Mouse (Mus musculus) spleen, adult 10 weeks (tissue): ENCODE data around the gene Gm3285. TPM values are rescaled to one million over a fixed set of nuclear protein-coding genes. Genes with fewer than 3 reads are reported as not detected.

Experiments
- polyA plus RNA-seq: library from polyadenylated mRNA; stranded (reverse); fragments of 350-450 nt; fragmentation: Illumina TruSeq; extraction: RNeasy Lipid Tissue Mini Kit (QIAGEN cat#74804); gene quantifications from one replicate; pipeline ENCODE4 v1.2.3, GENCODE M21; 2015; ENCODE audit warnings: low replicate concordance; ENCODE audit not compliant: insufficient read depth

The Gm3285 gene
- not detected for polyA plus RNA-seq

GRCm38 (mm10) chr10:77861675-77862074 is at the start of gene Gm3285:
Gene Gm3285, plus strand, starts transcription at chr10:77861975.

GRCm38 (mm10) chr10:77814382-77814781 is 47.4 kb upstream of the Gm3285 start, which contains the start of gene Gm2696:
Gene Gm2696, plus strand, starts transcription at chr10:77814682.

GRCm38 (mm10) chr10:77826951-77827350 is 34.8 kb upstream of the Gm3285 start, which contains the start of gene Krtap10-4:
Gene Krtap10-4, minus strand, starts transcription at chr10:77827095.

GRCm38 (mm10) chr10:77835647-77836046 is 26.1 kb upstream of the Gm3285 start, which contains the start of gene Krtap10-10:
Gene Krtap10-10, plus strand, starts transcription at chr10:77835947.

GRCm38 (mm10) chr10:77846503-77846902 is 15.3 kb upstream of the Gm3285 start, which contains the start of gene Gm36176:
Gene Gm36176, plus strand, starts transcription at chr10:77846803.

GRCm38 (mm10) chr10:77852559-77852958 is 9.2 kb upstream of the Gm3285 start, which contains the start of gene Gm10318:
Gene Gm10318, plus strand, starts transcription at chr10:77852859.

GRCm38 (mm10) chr10:77902211-77902893 is 40.6 kb downstream of the Gm3285 start, which contains the start of gene Lrrc3:
Gene Lrrc3, minus strand, starts transcription at chr10:77902536.

Other genes with a start within 250 kb of the Gm3285 start
- 33.2 TPM for gene Ube2g2, start 239.7 kb upstream of the Gm3285 start, polyA plus RNA-seq
- 0.23 TPM for gene Tspear, start 175.4 kb upstream of the Gm3285 start, polyA plus RNA-seq
- not detected for gene Gm19402, start 171.2 kb upstream of the Gm3285 start, polyA plus RNA-seq
- not detected for gene Gm9508, start 164.7 kb upstream of the Gm3285 start, polyA plus RNA-seq
- gene Gm10272, start 155.3 kb upstream of the Gm3285 start, polyA plus RNA-seq = not detected
- gene Gm10024, start 150.5 kb upstream of the Gm3285 start, polyA plus RNA-seq = not detected
- gene Gm10142, start 146.2 kb upstream of the Gm3285 start, polyA plus RNA-seq = not detected
- gene Krtap12-1, start 141.4 kb upstream of the Gm3285 start, polyA plus RNA-seq = not detected
- not detected for gene Gm10100, start 135.5 kb upstream of the Gm3285 start, polyA plus RNA-seq
- not detected for gene Gm18596, start 119.3 kb upstream of the Gm3285 start, polyA plus RNA-seq
- gene Gm9736, start 110.6 kb upstream of the Gm3285 start, polyA plus RNA-seq = not detected
- not detected for gene Gm3233, start 102.3 kb upstream of the Gm3285 start, polyA plus RNA-seq
- gene Gm3238, start 90.7 kb upstream of the Gm3285 start, polyA plus RNA-seq = not detected
- gene Gm7138, start 85.0 kb upstream of the Gm3285 start, polyA plus RNA-seq = not detected
- not detected for gene Gm3250, start 79.4 kb upstream of the Gm3285 start, polyA plus RNA-seq
- not detected for gene Gm7137, start 73.8 kb upstream of the Gm3285 start, polyA plus RNA-seq
- gene Gm9639, start 66.9 kb upstream of the Gm3285 start, polyA plus RNA-seq = not detected
- not detected for gene Gm19668, start 62.8 kb upstream of the Gm3285 start, polyA plus RNA-seq
- not detected for gene Gm9507, start 50.1 kb upstream of the Gm3285 start, polyA plus RNA-seq
- not detected for gene Gm2696, start 47.3 kb upstream of the Gm3285 start, polyA plus RNA-seq
- gene Krtap10-4, start 34.9 kb upstream of the Gm3285 start, polyA plus RNA-seq = not detected
- not detected for gene Krtap10-10, start 26.0 kb upstream of the Gm3285 start, polyA plus RNA-seq
- gene Gm36176, start 15.2 kb upstream of the Gm3285 start, polyA plus RNA-seq = not detected
- not detected for gene Gm10318, start 9.1 kb upstream of the Gm3285 start, polyA plus RNA-seq
- 1.2 TPM for gene Lrrc3, start 40.6 kb downstream of the Gm3285 start, polyA plus RNA-seq
- gene Trpm2, start 108.6 kb downstream of the Gm3285 start, polyA plus RNA-seq = 66.5 TPM
- gene 1810043G02Rik, start 116.5 kb downstream of the Gm3285 start, polyA plus RNA-seq = 4.4 TPM
- 8.5 TPM for gene Pfkl, start 148.1 kb downstream of the Gm3285 start, polyA plus RNA-seq
- not detected for gene Dnmt3l, start 180.0 kb downstream of the Gm3285 start, polyA plus RNA-seq
- gene Aire, start 181.6 kb downstream of the Gm3285 start, polyA plus RNA-seq = 1.9 TPM
- 222 TPM for gene Icosl, start 207.3 kb downstream of the Gm3285 start, polyA plus RNA-seq